Mouse (Mus musculus): ENCODE measurements around the gene Chst11.

DNA sequence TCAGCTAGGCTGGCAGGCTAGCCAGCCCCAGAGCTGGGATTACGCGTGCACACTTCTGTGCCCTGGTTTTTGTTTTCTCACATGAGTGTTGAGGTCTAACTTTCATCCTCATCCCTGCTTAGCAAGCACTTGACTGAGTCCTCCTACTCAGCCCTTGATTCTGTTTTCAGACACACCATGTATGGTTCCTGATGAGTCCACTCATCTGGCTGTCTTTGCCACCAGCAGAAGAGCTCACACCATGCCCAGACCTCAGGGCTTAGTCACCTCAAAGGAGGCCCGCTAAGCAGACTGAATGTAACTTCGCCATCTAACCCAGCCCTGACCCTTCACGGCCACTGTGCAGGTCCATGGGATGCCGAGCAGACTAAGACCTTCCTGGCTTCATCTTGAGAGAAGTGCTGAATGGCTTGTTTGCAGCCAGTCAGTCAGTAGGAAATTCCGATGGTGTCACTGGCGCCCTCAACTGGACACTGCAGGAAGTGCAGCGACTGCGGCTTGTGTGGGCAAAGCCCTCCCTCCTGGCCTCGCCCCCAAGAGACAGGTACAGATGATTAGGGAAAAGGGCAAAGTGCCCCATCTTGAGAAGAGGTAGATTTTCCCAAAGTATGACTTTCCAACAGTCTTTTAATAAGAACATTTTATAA is 212.5 kb downstream of the Chst11 start:
- TF ChIP-seq POLR2A (IDR thresholded peaks at IDR 0.05; ENCODE audit: insufficient read length, low read depth) (no peak), TCF12 (IDR thresholded peaks at IDR 0.05; ENCODE audit: insufficient read depth, poor library complexity, severe bottlenecking) (no peak), MAX (IDR thresholded peaks at IDR 0.05; ENCODE audit: low read depth) (no peak), POLR2AphosphoS2 (IDR thresholded peaks at IDR 0.05; ENCODE audit: insufficient read length, low read depth) (no peak), REST (IDR thresholded peaks at IDR 0.05; ENCODE audit: insufficient read depth, insufficient read length) (no peak), USF1 (IDR thresholded peaks at IDR 0.05; ENCODE audit: low read depth) (no peak), E2F4 (IDR thresholded peaks at IDR 0.05; ENCODE audit: insufficient read depth) (no peak)

All from myocyte (in vitro differentiated cells).